Mouse (Mus musculus) C2C12 (cell line): ENCODE results near the gene Med16. TPM values are rescaled to one million over a fixed set of nuclear protein-coding genes. Genes with fewer than 3 reads are reported as not detected.
"Not testable (repeated sequence)": the region's sequence is repeated elsewhere in the genome, so short reads cannot be mapped to it uniquely, and the experiment has no call there.

Source experiments
- H3K27me3 ChIP-seq: one replicate; pipeline ENCODE4 v1.6.1; 2011; ENCODE audit not compliant: control insufficient read depth, insufficient read depth, insufficient read length
- H3K36me3 ChIP-seq: one replicate; pipeline ENCODE4 v1.6.1; 2011; ENCODE audit not compliant: control insufficient read depth, insufficient read depth
- H3K4me3 ChIP-seq: one replicate; pipeline ENCODE4 v1.5.1; 2011; ENCODE audit warnings: mild to moderate bottlenecking, control low read depth; ENCODE audit not compliant: poor library complexity, insufficient read depth, severe bottlenecking
- H3K79me2 ChIP-seq: one replicate; pipeline ENCODE4 v1.6.1; 2011; ENCODE audit not compliant: control insufficient read depth, insufficient read depth
- H3K79me3 ChIP-seq: one replicate; pipeline ENCODE4 v1.6.1; 2011; ENCODE audit warnings: low read depth, control low read depth
- H3ac ChIP-seq: one replicate; pipeline ENCODE3; 2011; ENCODE audit warnings: low read depth; ENCODE audit not compliant: control insufficient read depth, insufficient read length
- CEBPB ChIP-seq: IDR thresholded peaks from one replicate; pipeline ENCODE4 v1.6.1; 2011; ENCODE audit warnings: low read depth, mild to moderate bottlenecking, control low read depth, moderate library complexity
- CTCF ChIP-seq: IDR thresholded peaks from one replicate; pipeline ENCODE4 v1.5.1; 2011; ENCODE audit not compliant: control insufficient read depth, insufficient read depth, insufficient read length
- FOSL1 ChIP-seq: IDR thresholded peaks from one replicate; pipeline ENCODE4 v1.8.0; 2011; ENCODE audit warnings: mild to moderate bottlenecking, low read length; ENCODE audit not compliant: poor library complexity, insufficient read depth, severe bottlenecking
- MAX ChIP-seq: IDR thresholded peaks from one replicate; pipeline ENCODE4 v1.6.1; 2011; ENCODE audit warnings: mild to moderate bottlenecking, control low read depth
- MYOD1 ChIP-seq: IDR thresholded peaks from one replicate; pipeline ENCODE4 v1.6.1; 2011; ENCODE audit warnings: low read depth; ENCODE audit not compliant: control insufficient read depth, insufficient read length
- MYOG ChIP-seq: IDR thresholded peaks from one replicate; pipeline ENCODE4 v1.6.1; 2011; ENCODE audit not compliant: control insufficient read depth, insufficient read length; ENCODE audit errors: extremely low read depth
- USF1 ChIP-seq: IDR thresholded peaks from one replicate; pipeline ENCODE4 v1.6.1; 2011; ENCODE audit warnings: low read depth, mild to moderate bottlenecking, control low read depth, moderate library complexity
- polyA plus RNA-seq: library from polyadenylated mRNA; unstranded; fragments of >200 nt; fragmentation: generic; extraction: Trizol; gene quantifications from one replicate; pipeline ENCODE4 v1.2.1, GENCODE M21; 2012; ENCODE audit warnings: missing spikeins

Gene Med16
- polyA plus RNA-seq, 1 experiment: 32.5 TPM

GRCm38 (mm10) chr10:79896306-79896705, 12.4 kb downstream of the Med16 start:
- H3K79me3 ChIP-seq: no peaks in the 10 kb centered on the region
- peaks cover 7% of the 10 kb centered on the region for H3K27me3 ChIP-seq
- H3ac ChIP-seq: no peak overlapping the region
- no peak for TF ChIP-seq MYOG
- no peak for TF ChIP-seq FOSL1
- no peak for TF ChIP-seq USF1
- no peak for TF ChIP-seq CEBPB
- TF ChIP-seq MAX: no peak
- TF ChIP-seq CTCF: no peak
- TF ChIP-seq MYOD1: no peak
- H3K36me3 ChIP-seq: no peaks in the 10 kb centered on the region
- no peaks in the 10 kb centered on the region for H3K79me2 ChIP-seq
- no peak overlapping the region for H3K4me3 ChIP-seq

- peak; percentile 80 for TF ChIP-seq CTCF
- H3ac ChIP-seq, H3K79me3 ChIP-seq, H3K79me2 ChIP-seq, H3K36me3 ChIP-seq, H3K4me3 ChIP-seq: not testable (repeated sequence)
- peaks cover 22% of the 10 kb centered on the region for H3K27me3 ChIP-seq
Observed at GRCm38 (mm10) chr10:79892451-79893118, 16.1 kb downstream of the Med16 start.

- TF ChIP-seq CTCF (no peak), MYOG (no peak), MAX (no peak), MYOD1 (no peak), CEBPB (no peak), USF1 (no peak), FOSL1 (no peak)
- no peaks in the 10 kb centered on the region for H3K79me3 ChIP-seq
- no peaks in the 10 kb centered on the region for H3K36me3 ChIP-seq
- no peak within 1 kb of the TSS for H3K4me3 ChIP-seq
- H3K79me2 ChIP-seq: no peaks in the 10 kb centered on the region
- H3ac ChIP-seq: peak within 1 kb of the TSS; percentile 24
- H3K27me3 ChIP-seq: peaks cover 22% of the 10 kb centered on the region
Observed at GRCm38 (mm10) chr10:79890670-79891069, 18.1 kb downstream of the Med16 start, which contains the start of gene Cfd. TSS of gene Cfd (plus strand) at chr10:79890853.

GRCm38 (mm10) chr10:79889386-79889785, 19.3 kb downstream of the Med16 start:
- Histone ChIP-seq H3K79me3 (no peaks in the 10 kb centered on the region), H3K79me2 (no peaks in the 10 kb centered on the region), H3K36me3 (no peaks in the 10 kb centered on the region), H3K27me3 (peaks cover 22% of the 10 kb centered on the region), H3K4me3 (no peak overlapping the region), H3ac (no peak overlapping the region)
- no peak for TF ChIP-seq MYOD1
- TF ChIP-seq FOSL1: no peak
- no peak for TF ChIP-seq MYOG
- TF ChIP-seq CTCF: no peak

GRCm38 (mm10) chr10:79886611-79887010, 22.1 kb downstream of the Med16 start:
- Histone ChIP-seq H3ac (no peak overlapping the region), H3K36me3 (no peaks in the 10 kb centered on the region), H3K79me2 (no peaks in the 10 kb centered on the region), H3K79me3 (no peaks in the 10 kb centered on the region), H3K4me3 (no peak overlapping the region), H3K27me3 (peaks cover 18% of the 10 kb centered on the region)
- no peak for TF ChIP-seq CEBPB
- no peak for TF ChIP-seq MYOD1
- TF ChIP-seq FOSL1: no peak
- TF ChIP-seq CTCF: no peak
- no peak for TF ChIP-seq USF1
- no peak for TF ChIP-seq MYOG
- no peak for TF ChIP-seq MAX

GRCm38 (mm10) chr10:79886054-79886453, 22.7 kb downstream of the Med16 start, which contains the start of gene Elane:
TSS of gene Elane (plus strand) at chr10:79886247.
- Histone ChIP-seq H3K27me3 (peaks cover 13% of the 10 kb centered on the region), H3K79me2 (no peaks in the 10 kb centered on the region), H3K79me3 (no peaks in the 10 kb centered on the region), H3K4me3 (no peak within 1 kb of the TSS), H3K36me3 (no peaks in the 10 kb centered on the region), H3ac (no peak within 1 kb of the TSS)
- TF ChIP-seq MYOG: no peak
- TF ChIP-seq MAX: no peak
- no peak for TF ChIP-seq USF1
- no peak for TF ChIP-seq CTCF
- no peak for TF ChIP-seq MYOD1
- no peak for TF ChIP-seq FOSL1
- no peak for TF ChIP-seq CEBPB

- not testable (repeated sequence) for H3ac ChIP-seq, H3K79me3 ChIP-seq, H3K4me3 ChIP-seq, H3K36me3 ChIP-seq, H3K27me3 ChIP-seq, H3K79me2 ChIP-seq
Observed at GRCm38 (mm10) chr10:79884938-79885337, 23.8 kb downstream of the Med16 start.
